Mouse (Mus musculus): ENCODE data around the gene Adarb1. TPM values are rescaled to one million over a fixed set of nuclear protein-coding genes. Genes with fewer than 3 reads are reported as not detected.

Gene Adarb1
- polyA plus RNA-seq, 1 experiment from 2014 or later: 19.8 TPM

DNA sequence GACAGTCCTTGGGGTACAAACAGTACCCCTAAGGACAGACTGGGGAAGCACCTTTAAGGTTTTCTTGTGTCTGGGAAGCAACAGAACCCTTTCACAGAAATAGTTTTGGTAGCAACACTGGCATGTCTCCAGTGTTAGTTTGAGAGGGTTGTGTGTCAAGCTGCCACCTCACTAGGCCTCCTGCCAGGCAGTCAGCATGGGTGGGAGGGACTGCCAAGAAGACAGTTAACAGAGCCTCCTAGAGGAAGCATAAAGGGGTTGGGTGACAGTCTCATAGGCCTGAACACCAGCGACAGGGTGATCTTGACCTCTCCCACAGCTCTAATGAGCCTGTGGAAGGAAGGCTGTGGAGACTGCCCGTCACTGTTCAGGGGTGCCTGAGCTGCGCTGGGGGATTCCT lies 75.2 kb downstream of the Adarb1 start:
- no peak overlapping the region for H3K9ac ChIP-seq (replicated peaks)
- ATAC-seq (ENCODE audit: low FRiP score): no peak; the same call in 1 of the 2 replicates
- H3K9me3 ChIP-seq (replicated peaks): no peaks in the 10 kb centered on the region
- no peaks in the 10 kb centered on the region for H3K27me3 ChIP-seq (replicated peaks)
- 77% methylated on average over 3 of the region's 3 CpGs for WGBS
- H3K4me2 ChIP-seq: no peak overlapping the region
- H3K27ac ChIP-seq (replicated peaks): no peak overlapping the region
- H3K4me3 ChIP-seq (replicated peaks): no peak overlapping the region
- no peaks in the 10 kb centered on the region for H3K36me3 ChIP-seq
- H3K4me1 ChIP-seq: peaks cover 23% of the 10 kb centered on the region

DNA sequence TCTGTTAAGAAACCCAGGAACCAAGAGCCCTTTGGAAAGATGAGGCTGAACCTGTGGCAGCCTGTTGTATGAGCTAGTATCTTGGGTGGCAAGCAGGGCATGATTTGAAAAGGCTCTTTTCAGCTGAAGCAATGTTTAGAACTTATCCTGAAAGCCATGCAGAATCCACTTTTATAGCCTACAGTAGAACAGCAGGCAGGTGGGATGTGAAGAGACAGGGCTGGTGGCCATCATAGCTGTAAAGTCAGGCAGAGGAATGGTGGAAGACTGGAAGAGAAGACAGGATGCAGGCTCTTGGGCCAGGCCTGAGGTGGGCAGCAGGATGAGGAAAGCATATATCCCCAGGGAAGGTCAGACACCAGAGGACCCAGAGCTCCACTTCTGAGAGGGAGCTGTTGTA lies 76.4 kb downstream of the Adarb1 start:
- no peak overlapping the region for H3K4me2 ChIP-seq
- no peaks in the 10 kb centered on the region for H3K36me3 ChIP-seq
- no peak overlapping the region for H3K4me3 ChIP-seq (replicated peaks)
- H3K4me1 ChIP-seq: peaks cover 23% of the 10 kb centered on the region
- H3K9me3 ChIP-seq (replicated peaks): no peaks in the 10 kb centered on the region
- no peaks in the 10 kb centered on the region for H3K27me3 ChIP-seq (replicated peaks)
- no peak overlapping the region for H3K27ac ChIP-seq (replicated peaks)
- H3K9ac ChIP-seq (replicated peaks): no peak overlapping the region
- no peak for ATAC-seq (ENCODE audit: low FRiP score)

DNA sequence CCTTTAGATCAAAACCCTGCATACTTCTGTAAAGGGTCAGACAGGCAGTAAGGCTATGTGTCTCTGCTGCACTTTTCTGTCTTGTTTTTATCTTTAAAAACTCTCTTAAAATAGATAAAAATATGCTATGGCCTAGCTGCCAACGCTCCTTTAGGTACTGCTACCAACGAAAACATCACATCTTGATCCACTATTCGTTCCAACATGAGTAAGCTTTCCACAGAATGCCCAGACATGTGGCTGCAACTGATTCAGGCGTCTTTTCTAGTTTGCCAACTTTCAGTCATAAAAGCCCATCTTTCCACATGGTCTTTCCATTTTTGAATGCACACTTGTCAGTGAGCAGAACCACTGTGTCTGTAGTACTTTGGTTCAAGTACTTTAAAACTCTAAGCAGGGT lies 77.0 kb downstream of the Adarb1 start:
- H3K4me2 ChIP-seq: no peak overlapping the region
- H3K4me3 ChIP-seq (replicated peaks): no peak overlapping the region
- no peak for ATAC-seq (ENCODE audit: low FRiP score)
- peaks cover 23% of the 10 kb centered on the region for H3K4me1 ChIP-seq
- no peaks in the 10 kb centered on the region for H3K9me3 ChIP-seq (replicated peaks)
- no peaks in the 10 kb centered on the region for H3K27me3 ChIP-seq (replicated peaks)
- no peak overlapping the region for H3K9ac ChIP-seq (replicated peaks)
- H3K36me3 ChIP-seq: no peaks in the 10 kb centered on the region
- no peak overlapping the region for H3K27ac ChIP-seq (replicated peaks)
- WGBS: 90% methylated on average over 4 of the region's 4 CpGs

DNA sequence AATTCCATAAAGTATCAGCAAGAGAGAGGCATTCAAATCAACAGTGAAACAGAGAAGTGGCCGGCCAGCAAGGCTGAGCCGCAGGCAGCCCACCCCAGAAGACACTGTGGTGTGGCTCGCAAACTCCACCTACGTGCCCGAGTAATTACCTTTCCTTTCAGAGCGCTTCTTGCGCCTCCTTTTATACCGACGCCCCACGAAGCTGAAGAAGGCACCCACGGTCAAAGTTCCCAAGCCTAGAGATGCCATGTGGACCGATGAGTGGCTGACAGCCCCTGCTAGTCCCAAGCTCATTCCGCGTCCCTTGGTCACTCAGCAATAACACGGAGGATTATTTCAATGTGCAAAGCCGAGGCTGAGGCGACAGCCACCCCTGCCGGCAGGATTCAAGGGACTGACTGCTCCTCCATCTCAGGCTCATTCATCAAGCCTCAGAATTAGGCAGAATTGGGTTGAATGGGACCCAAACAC lies 78.2 kb downstream of the Adarb1 start:
- H3K4me1 ChIP-seq: peaks cover 27% of the 10 kb centered on the region
- peak overlapping the region; percentile 76 for H3K4me2 ChIP-seq
- H3K27me3 ChIP-seq (replicated peaks): no peaks in the 10 kb centered on the region
- peak; percentile 73; the same call in 1 of the 2 replicates for ATAC-seq (ENCODE audit: low FRiP score)
- H3K36me3 ChIP-seq: no peaks in the 10 kb centered on the region
- H3K27ac ChIP-seq (replicated peaks): peak overlapping the region; percentile 48
- H3K9ac ChIP-seq (replicated peaks): peak overlapping the region; percentile 32
- no peaks in the 10 kb centered on the region for H3K9me3 ChIP-seq (replicated peaks)
- H3K4me3 ChIP-seq (replicated peaks): peak overlapping the region; percentile 44
- WGBS: 5% methylated on average over 18 of the region's 18 CpGs

DNA sequence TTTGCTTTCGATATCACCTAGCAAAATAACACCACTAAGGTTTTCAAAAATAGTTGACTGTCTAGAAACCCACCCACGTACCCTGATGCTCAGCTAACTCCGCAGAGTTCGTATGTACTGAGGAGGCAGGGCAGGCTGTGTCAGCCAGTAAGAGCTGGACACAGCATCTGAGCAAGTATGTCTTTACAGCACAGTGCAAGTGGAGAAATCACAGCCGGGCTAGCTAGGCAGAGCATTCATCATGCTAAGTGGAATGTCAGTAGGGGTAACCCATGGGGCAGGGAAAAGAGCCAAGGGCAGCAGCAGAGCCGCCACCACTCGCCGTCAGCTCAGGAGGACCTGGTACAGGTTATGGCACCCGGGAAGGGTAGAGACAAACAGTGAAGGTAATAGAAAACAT lies 84.6 kb downstream of the Adarb1 start:
- 79% methylated on average over 9 of the region's 9 CpGs for WGBS
- ATAC-seq (ENCODE audit: low FRiP score): no peak
- H3K27me3 ChIP-seq (replicated peaks): no peaks in the 10 kb centered on the region

DNA sequence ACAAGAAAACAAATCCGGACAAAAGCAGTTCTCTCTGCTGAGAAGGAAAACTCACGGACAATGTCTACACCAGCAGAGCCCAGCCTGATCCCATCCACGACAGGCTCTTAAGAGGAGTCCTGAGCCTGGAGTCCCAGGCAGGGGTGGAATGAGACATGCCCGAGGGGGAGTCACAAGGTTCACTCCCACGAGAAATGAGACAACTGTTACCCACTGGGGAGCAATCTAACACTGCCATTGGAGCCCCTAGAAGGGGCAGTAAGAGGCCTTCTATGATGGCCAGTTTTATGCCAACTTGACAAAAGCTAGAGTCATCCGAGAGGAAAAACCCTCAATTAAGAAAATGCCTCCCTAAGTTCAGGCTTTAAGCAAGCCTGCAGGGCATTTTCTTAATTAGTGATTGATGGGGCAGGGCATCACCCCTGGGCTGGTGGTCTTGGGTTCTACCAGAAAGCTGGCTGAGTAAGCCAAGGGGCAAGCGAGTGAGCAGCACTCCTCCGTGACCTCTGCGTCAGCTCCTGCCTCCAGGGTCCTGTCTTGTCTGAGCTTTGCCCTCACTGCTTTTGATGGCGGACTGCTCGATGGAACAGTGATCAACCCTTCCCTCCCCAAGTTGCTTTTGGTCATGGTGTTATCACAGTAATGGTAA lies 88.5 kb downstream of the Adarb1 start:
- WGBS: 65% methylated on average over 11 of the region's 11 CpGs
- Histone ChIP-seq H3K27ac (replicated peaks) (no peak overlapping the region), H3K9ac (replicated peaks) (no peak overlapping the region), H3K4me3 (replicated peaks) (no peak overlapping the region), H3K9me3 (replicated peaks) (no peaks in the 10 kb centered on the region), H3K4me1 (peaks cover 21% of the 10 kb centered on the region), H3K36me3 (no peaks in the 10 kb centered on the region), H3K4me2 (no peak overlapping the region), H3K27me3 (replicated peaks) (no peaks in the 10 kb centered on the region)
- no peak for ATAC-seq (ENCODE audit: low FRiP score)

More for the DNA sequence above, 84.6 kb downstream of the Adarb1 start:
- Histone ChIP-seq H3K9me3 (replicated peaks) (no peaks in the 10 kb centered on the region), H3K27ac (replicated peaks) (no peak overlapping the region), H3K4me2 (no peak overlapping the region), H3K9ac (replicated peaks) (no peak overlapping the region), H3K36me3 (no peaks in the 10 kb centered on the region), H3K4me3 (replicated peaks) (no peak overlapping the region), H3K4me1 (peaks cover 19% of the 10 kb centered on the region)

DNA sequence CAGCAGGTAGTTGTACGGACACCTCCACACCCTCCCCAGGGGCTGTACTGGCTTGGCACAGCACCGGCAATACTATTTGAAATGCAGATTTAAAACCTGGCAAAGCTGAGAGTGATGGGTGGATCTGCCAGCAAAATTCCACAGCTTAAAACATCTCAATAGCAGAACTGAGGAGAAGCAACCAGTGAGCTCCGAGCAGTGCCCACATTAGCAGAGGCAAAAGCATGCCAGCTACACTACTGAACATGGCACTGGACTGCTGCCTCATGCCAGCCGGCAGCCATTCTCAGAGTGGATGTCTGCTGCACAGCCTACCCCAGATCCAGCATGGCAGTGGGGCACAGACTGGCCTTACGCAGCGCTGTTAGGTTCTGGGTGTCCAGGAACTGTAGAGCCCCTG lies 93.4 kb downstream of the Adarb1 start:
- Histone ChIP-seq H3K4me3 (replicated peaks) (no peak overlapping the region), H3K4me1 (peaks cover 9% of the 10 kb centered on the region), H3K9ac (replicated peaks) (no peak overlapping the region), H3K9me3 (replicated peaks) (no peaks in the 10 kb centered on the region), H3K27me3 (replicated peaks) (no peaks in the 10 kb centered on the region), H3K36me3 (0 out of 2 replicates have a peak, but pooled peaks cover 4% of the 10 kb centered on the region), H3K4me2 (no peak overlapping the region), H3K27ac (replicated peaks) (peak overlapping the region; percentile 23; the same call in 1 of the 2 replicates)
- 59% methylated on average over 6 of the region's 6 CpGs for WGBS
- ATAC-seq (ENCODE audit: low FRiP score): no peak

DNA sequence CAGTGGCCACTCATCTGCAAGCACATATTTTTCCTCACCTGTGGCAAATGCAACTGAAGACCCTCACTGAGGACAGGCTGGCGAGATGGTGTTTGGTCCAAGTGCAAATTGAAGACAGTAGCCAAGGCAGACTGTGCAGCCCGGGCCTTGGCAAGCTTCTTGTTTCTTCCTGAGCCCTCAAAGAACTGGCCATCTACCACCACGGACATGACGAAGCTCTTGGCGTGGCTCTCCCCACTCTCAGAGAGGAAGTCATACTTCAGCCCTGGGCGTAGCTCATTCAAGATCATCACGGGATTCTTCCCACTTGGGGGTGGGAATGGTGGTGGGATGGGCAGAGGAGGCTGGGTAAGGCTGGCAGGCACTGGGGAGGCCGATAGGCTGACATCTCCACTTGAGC lies 96.5 kb downstream of the Adarb1 start:
- 91% methylated on average over 8 of the region's 8 CpGs for WGBS
- H3K4me2 ChIP-seq: no peak overlapping the region
- no peak overlapping the region for H3K27ac ChIP-seq (replicated peaks)
- peaks cover 9% of the 10 kb centered on the region for H3K4me1 ChIP-seq
- H3K36me3 ChIP-seq: 0 out of 2 replicates have a peak, but pooled peaks cover 4% of the 10 kb centered on the region
- H3K9ac ChIP-seq (replicated peaks): no peak overlapping the region
- H3K4me3 ChIP-seq (replicated peaks): no peak overlapping the region
- no peaks in the 10 kb centered on the region for H3K9me3 ChIP-seq (replicated peaks)
- no peaks in the 10 kb centered on the region for H3K27me3 ChIP-seq (replicated peaks)
- no peak for ATAC-seq (ENCODE audit: low FRiP score)

DNA sequence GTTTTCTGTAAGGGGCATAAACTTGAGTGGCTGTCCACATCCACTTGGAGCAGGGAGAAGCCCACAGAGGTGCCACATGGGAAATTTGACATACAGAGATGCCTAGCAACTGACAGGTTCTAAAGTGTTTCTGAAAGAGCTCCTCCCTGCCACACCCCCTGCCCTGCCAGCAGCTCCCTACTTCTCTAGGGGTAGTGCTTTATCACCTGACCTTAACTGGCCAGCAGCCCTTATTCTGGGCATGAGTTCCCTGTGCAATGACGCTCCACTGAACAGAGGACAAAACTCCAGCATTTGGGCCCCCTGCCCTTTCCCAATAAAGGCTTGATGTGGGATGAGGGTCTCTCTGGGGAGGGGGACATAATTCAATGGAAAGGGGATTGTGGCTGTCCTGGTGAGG lies 97.1 kb downstream of the Adarb1 start:
- no peaks in the 10 kb centered on the region for H3K9me3 ChIP-seq (replicated peaks)
- peaks cover 9% of the 10 kb centered on the region for H3K4me1 ChIP-seq
- no peak for ATAC-seq (ENCODE audit: low FRiP score)
- no peak overlapping the region for H3K4me3 ChIP-seq (replicated peaks)
- no peak overlapping the region for H3K9ac ChIP-seq (replicated peaks)
- H3K4me2 ChIP-seq: no peak overlapping the region
- WGBS: 71% methylated on average over 1 of the region's 1 CpGs
- no peaks in the 10 kb centered on the region for H3K27me3 ChIP-seq (replicated peaks)
- 0 out of 2 replicates have a peak, but pooled peaks cover 4% of the 10 kb centered on the region for H3K36me3 ChIP-seq
- H3K27ac ChIP-seq (replicated peaks): no peak overlapping the region

DNA sequence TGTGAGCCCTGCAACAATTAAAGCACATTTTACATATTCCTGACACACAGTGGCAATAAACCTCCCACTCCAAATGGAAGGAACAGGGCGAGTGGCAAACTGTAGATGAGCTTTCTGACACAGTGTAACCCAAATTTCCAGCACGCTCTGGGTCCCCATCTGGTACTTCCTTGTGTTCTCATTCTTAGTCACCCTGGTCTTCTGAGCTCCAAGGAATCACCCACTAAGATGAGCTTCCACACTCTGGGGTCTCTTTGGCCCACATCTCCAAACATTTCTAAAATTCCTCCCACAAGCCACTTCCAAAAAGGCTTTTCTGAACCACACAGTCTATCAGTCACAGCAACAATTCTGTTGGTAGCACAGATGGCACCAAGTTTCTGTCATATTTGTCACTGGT lies 102.4 kb downstream of the Adarb1 start:
- H3K4me3 ChIP-seq (replicated peaks): no peak overlapping the region

DNA sequence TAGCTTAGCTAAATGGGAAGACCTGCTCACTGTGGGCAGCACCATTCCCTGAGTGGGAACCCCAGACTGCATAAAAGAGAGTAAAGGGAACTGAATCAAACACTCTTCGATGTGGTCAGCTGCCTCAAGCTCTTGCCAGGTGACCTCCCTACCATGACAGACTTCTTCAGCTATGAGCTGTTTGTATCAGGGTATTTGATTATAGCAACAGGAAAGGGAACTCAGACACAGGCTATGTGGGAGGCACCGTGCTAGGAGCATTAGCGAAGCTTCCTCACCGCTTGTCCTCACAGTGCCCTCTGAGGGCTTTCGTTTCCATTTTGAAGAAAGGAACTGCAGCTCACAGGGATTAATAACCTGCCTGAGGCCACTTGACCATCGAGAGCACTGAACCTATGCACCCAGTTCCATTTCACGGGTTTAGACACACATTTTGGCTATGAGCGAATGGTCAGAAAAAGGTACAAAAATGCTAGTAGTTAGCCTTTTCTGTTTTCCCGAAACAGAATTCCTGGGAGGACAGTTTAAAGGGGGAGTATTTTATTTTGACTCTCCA lies 103.3 kb downstream of the Adarb1 start:
- Histone ChIP-seq H3K36me3 (peaks cover 25% of the 10 kb centered on the region), H3K4me1 (no peaks in the 10 kb centered on the region), H3K27ac (replicated peaks) (no peak overlapping the region), H3K9ac (replicated peaks) (no peak overlapping the region), H3K9me3 (replicated peaks) (no peaks in the 10 kb centered on the region), H3K4me2 (no peak overlapping the region), H3K4me3 (replicated peaks) (no peak overlapping the region), H3K27me3 (replicated peaks) (no peaks in the 10 kb centered on the region)
- 89% methylated on average over 9 of the region's 9 CpGs for WGBS
- ATAC-seq (ENCODE audit: low FRiP score): no peak

More for the DNA sequence above, 102.4 kb downstream of the Adarb1 start:
- Histone ChIP-seq H3K9ac (replicated peaks) (no peak overlapping the region), H3K9me3 (replicated peaks) (no peaks in the 10 kb centered on the region), H3K27me3 (replicated peaks) (no peaks in the 10 kb centered on the region), H3K4me2 (no peak overlapping the region), H3K27ac (replicated peaks) (no peak overlapping the region), H3K36me3 (peaks cover 21% of the 10 kb centered on the region), H3K4me1 (no peaks in the 10 kb centered on the region)
- ATAC-seq (ENCODE audit: low FRiP score): no peak
- WGBS: 87% methylated on average over 2 of the region's 2 CpGs

DNA sequence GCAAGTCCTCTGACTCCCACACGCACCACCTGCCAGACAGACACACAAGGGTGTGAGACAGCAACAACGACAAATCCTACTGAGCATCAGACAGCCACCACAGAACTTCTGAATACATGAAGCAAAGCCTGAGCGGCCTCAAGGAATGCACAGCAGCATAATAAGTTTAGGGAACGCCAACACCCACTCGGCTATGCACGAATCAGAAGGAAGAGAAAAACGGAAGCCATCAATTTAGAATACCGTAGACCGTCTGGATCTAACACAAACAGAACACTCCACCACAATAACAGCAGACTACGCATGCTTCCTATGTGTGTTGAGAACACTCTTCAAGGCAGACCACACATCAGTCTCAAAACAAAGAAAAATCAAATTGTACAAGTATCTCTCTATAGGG lies 109.1 kb downstream of the Adarb1 start:
- Histone ChIP-seq H3K9me3 (replicated peaks) (no peaks in the 10 kb centered on the region), H3K9ac (replicated peaks) (no peak overlapping the region), H3K27me3 (replicated peaks) (no peaks in the 10 kb centered on the region), H3K4me2 (no peak overlapping the region), H3K4me3 (replicated peaks) (no peak overlapping the region), H3K27ac (replicated peaks) (no peak overlapping the region), H3K36me3 (peaks cover 25% of the 10 kb centered on the region), H3K4me1 (peaks cover 18% of the 10 kb centered on the region)
- WGBS: 70% methylated on average over 10 of the region's 10 CpGs
- ATAC-seq (ENCODE audit: low FRiP score): no peak
